Mouse (Mus musculus): ENCODE results near the gene Ikbke.

DNA sequence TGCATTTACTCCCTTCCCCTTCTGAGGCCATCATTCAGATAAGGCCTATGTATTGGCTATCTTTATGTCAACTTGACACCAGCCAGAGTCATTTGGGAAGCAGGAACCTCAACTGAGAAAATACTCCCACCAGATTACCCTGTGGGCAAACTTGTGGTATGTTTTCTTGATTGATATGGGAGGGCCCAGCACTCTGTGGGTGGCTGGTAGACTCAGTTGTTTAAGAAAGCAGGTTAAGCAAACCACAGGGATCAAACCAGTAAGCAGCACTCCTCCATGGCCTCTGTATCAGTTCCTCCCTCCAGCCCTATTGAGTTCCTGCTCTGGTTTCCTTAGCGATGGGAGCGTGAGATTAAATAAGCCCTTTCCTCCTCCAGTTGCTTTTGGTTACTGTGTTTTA, 39.0 kb upstream of the Ikbke start:
- TF ChIP-seq CTCF (IDR thresholded peaks at IDR 0.05; ENCODE audit: low read depth) (no peak), EP300 (IDR thresholded peaks at IDR 0.05; ENCODE audit: low read depth) (no peak)
